Mouse (Mus musculus) lung, postnatal 25 days (tissue): Measurements from ENCODE around the gene Per2.
"Not testable (repeated sequence)": the region's sequence is repeated elsewhere in the genome, so short reads cannot be mapped to it uniquely, and the experiment has no call there.

Experiments
- DNase-seq: peaks from one replicate; pipeline ENCODE4 v3.0.0; 2022; ENCODE audit warnings: low spot score

Gene Per2

GRCm38 (mm10) chr1:91459059-91459809 lies at the start of gene Per2:
Per2 (minus strand) TSS chr1:91459324.
- DNase-seq, result peak; percentile 99

DNA sequence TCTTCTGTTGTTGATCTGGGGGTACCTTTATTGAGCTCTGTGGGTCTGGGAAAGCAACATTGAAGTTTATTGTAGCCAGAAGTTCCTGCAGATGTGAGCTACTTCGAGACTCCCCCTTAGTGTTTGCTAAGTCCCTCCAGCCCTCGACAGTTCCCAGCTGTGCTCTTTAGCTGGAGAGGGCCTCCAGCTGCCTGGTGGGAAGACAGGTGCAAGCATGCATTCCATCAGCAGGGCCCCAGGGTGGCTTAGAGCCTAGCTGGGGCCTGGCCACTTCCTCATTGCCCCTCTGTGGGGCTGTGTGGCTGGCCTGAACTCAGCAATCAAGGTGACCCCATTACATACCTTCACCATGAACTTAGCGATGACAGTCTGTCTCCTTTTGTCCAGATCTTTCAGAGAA lies 45.5 kb upstream of the Per2 start:
- DNase-seq, result no peak

- DNase-seq, result no peak
These were observed 39.5 kb upstream of the Per2 start for GRCm38 (mm10) chr1:91498579-91498978.

DNA sequence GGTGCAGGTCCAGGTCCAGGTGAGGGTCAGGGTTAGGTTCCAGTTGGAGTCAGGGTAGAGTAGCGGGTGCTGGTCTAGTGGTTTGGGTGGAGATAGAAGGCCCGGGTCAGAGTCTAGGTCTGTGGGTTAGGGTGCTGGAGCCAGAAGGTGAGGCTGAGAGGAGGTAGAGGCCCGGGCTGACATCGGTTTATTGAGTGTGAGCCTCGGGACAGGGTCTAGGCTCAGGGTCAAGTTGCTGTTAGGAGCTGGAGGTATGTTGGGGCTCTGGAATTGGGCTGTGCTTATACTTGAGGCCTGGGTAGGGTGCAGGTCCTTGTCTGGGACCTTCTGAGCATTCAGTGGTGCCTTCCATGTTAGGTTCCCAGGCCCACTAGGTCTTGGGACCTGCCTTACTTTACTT lies 36.2 kb upstream of the Per2 start:
- no peak for DNase-seq

- DNase-seq, result peak; percentile 94
These were observed 35.5 kb upstream of the Per2 start, which contains the start of gene Traf3ip1 for GRCm38 (mm10) chr1:91494457-91495140. Traf3ip1 (plus strand) TSS chr1:91494647.

DNA sequence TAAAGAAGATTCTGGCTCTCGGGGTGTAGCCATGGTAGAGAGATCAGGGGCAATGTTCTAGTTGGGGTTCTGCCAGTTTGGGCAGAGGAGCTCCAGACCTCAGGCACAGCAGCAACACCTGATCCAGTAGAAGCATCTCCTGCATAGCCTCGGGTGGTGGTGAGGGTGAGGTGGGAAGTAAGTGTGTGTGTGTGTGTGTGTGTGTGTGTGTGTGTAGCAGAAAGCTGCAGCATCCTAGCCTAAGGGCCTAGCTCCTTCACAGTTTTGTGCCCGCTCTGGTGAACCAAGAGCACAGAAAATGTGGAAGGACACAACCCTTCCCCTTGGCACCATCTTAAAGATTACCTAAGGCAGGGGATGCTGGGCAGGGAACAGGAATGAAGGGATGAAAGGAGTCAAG lies 34.8 kb upstream of the Per2 start:
- no peak for DNase-seq

DNA sequence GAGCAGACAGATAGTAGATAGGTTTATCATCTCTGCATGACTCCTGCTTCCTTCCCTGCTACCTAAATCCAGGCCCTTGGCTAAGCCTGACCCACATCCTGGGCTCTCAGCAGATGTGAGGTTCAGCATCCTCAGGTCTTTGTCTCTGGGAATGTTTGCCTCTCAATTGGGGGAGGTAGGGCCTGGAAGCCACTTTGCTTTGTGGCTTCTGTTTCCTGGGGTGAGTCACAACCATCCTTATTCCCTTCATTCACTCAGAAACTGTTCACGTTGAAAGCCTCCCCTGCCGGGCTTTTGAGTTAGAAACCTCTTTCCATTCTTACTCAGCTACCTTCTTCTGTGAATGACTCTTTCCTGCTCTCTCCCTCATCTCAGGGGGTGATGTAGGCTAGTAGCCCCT lies 33.6 kb upstream of the Per2 start:
- DNase-seq, result no peak

- no peak for DNase-seq
These were observed 31.2 kb upstream of the Per2 start for GRCm38 (mm10) chr1:91490322-91490721.

DNA sequence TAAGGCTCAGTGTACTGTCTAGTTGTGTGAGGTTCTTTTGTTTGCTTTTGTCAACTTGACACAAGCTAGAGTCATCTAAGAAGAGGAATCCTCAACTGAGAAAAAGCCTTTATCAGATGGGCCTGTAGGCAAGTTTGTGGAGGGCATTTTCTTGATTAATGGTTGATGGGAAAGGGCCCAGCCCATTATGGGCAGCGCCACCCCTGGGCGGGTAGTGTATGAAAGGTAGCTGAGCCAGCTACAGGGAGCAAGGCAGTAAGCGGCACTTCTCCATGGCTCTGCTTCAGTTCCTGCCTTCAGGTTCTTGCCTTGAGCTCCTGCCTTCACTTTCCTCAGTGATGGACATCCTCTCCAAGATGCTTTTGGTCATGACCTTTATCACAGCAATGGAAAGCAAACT lies 27.0 kb upstream of the Per2 start:
- DNase-seq, result no peak

DNA sequence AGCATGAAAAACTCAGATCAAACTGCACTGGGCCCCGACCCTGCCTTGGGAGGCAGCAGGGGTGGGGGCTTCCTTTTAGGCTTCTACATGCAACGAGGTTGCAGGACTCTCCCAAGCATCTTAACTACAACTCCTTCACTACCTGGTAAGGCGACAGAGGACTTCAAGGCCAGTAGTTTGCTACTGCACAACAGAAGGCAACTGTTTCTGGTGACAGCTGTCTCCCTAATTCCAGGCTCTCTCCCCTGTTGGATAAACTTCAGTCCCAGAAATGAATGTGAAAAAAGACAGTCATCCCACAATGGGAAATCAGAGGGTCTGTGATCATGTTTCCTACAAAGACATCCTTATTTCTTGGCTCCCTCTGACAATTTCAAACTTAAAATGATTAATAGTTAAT lies 26.3 kb upstream of the Per2 start:
- DNase-seq, result no peak

GRCm38 (mm10) chr1:91484011-91484346 lies 24.9 kb upstream of the Per2 start:
- DNase-seq, result no peak

GRCm38 (mm10) chr1:91483304-91484010 lies 24.3 kb upstream of the Per2 start:
- DNase-seq, result peak; percentile 90

GRCm38 (mm10) chr1:91482616-91483211 lies 23.6 kb upstream of the Per2 start:
- DNase-seq, result no peak

GRCm38 (mm10) chr1:91478958-91479357 lies 19.8 kb upstream of the Per2 start:
- no peak for DNase-seq

- DNase-seq, result not testable (repeated sequence)
These were observed 19.0 kb upstream of the Per2 start for GRCm38 (mm10) chr1:91478145-91478544.

DNA sequence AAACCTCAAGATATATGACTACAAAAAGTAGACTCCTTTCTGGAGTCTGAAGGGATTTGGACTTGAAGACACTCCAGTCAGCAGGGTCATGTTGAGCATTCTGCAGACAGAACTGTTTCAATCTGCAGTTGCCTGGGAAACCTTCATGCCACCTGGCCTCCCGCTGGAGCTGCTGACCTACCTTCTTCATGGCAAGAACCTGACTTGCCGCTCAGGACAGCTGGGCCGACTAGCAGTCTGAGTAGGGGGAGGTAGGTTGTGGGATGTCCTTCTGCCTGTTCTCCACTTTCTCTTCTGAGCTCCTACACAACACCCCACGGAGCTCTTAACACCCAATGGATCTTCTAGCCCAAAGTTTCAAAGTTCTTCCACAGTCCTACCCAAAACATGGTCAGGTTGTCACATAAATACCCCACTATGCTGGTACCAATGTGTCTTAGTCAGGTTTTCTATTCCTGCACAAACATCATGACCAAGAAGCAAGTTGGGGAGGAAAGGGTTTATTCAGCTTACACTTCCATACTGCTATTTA lies 10.8 kb upstream of the Per2 start:
- no peak for DNase-seq

- DNase-seq, result no peak
These were observed 7.1 kb upstream of the Per2 start for GRCm38 (mm10) chr1:91466186-91466585.

GRCm38 (mm10) chr1:91465244-91465643 lies 6.1 kb upstream of the Per2 start:
- DNase-seq, result peak; percentile 59

- DNase-seq, result no peak
These were observed 5.3 kb upstream of the Per2 start for GRCm38 (mm10) chr1:91464436-91464835.

- DNase-seq, result no peak
These were observed 4.3 kb upstream of the Per2 start for GRCm38 (mm10) chr1:91463336-91463995.

- no peak for DNase-seq
These were observed 1.4 kb upstream of the Per2 start for GRCm38 (mm10) chr1:91460564-91460963.

- no peak for DNase-seq
These were observed 945 bp upstream of the Per2 start for GRCm38 (mm10) chr1:91460069-91460468.
